Mouse (Mus musculus): ENCODE data around the gene Rapgef3.

DNA sequence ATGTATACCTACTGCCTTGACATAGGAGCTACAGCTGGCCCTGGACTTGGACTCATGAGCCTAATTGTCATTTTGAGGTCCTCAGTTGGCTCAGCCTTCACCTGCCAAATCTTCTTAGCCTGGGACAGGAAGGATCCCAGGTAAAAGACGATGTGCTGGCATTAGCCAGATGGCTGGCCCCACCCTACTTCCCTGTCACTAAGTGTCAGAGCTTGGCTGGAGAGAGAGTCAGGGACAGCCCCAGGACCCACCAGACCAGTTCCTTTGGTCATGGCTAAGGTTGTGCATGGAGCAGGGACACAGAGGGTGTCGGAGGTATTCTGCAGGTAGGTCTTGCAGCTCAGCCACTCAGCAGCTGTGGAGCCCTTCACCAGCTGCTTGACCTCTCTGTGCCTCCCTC lies 3.2 kb downstream of the Rapgef3 start:
- no peak for TF ChIP-seq MYOG (IDR thresholded peaks at IDR 0.05; ENCODE audit: control insufficient read depth, extremely low read depth, insufficient read length)
- TF ChIP-seq USF1 (IDR thresholded peaks at IDR 0.05; ENCODE audit: low read depth) = no peak
- no peak for TF ChIP-seq CEBPB (IDR thresholded peaks at IDR 0.05; ENCODE audit: low read depth)

All from C2C12 (cell line).